Mouse (Mus musculus): ENCODE measurements around the gene Ly6g6c. TPM values are rescaled to one million over a fixed set of nuclear protein-coding genes. Genes with fewer than 3 reads are reported as not detected.
A peak's percentile ranks its signal among the peaks of the same experiment; 100 is the strongest.

The Ly6g6c gene
- polyA plus RNA-seq, 1 experiment from 2014 or later = 0.39 TPM

DNA sequence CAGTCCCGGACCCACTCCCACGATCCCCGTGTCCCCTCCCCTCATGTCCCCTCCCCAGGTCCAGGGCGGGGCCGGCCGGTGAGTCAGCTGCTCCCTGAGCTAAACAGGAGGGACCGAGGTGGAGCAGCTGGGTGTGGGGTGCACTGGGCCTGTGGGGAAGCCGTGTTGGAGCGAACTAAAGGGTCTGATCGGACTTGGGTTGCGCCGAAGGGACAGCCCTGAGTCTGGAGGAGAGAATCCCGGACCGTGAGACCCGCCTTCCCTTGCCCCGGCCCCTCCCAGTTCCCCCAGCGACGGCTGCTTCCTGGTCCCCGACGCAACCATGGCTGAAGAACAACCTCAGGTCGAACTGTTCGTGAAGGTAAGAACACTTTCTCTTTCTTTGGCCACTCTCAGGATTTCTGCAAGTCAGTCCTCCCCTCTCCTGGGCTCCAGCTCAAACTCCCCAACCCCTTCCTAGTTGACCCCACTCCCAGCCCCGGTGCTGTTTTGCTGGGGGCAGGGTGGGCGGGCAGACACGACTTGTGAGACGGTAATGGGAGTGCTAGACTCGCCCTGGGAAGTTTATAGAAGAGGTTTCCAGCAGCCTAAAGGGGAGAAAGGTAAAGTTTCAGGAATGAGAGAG is 14.9 kb upstream of the Ly6g6c start:
- Histone ChIP-seq H3K4me2 (peak overlapping the region; percentile 94), H3K27me3 (no peaks in the 10 kb centered on the region), H3K27ac (peak overlapping the region; percentile 99), H3K9me3 (no peaks in the 10 kb centered on the region), H3K4me3 (peak overlapping the region; percentile 71), H3K36me3 (peaks cover 28% of the 10 kb centered on the region), H3K4me1 (peaks cover 53% of the 10 kb centered on the region), H3K9ac (peak overlapping the region; percentile 95)
- WGBS = under 1% methylated on average over 26 of the region's 27 CpGs
- ATAC-seq (ENCODE audit: borderline replicate concordance, extremely low read depth, low FRiP score, low TSS enrichment) = peak; percentile 16; the same call in 1 of the 2 replicates

- Histone ChIP-seq H3K4me2 (peak overlapping the region; percentile 94), H3K27me3 (no peaks in the 10 kb centered on the region), H3K4me3 (peak overlapping the region; percentile 71), H3K9ac (peak overlapping the region; percentile 78), H3K36me3 (peaks cover 40% of the 10 kb centered on the region), H3K9me3 (no peaks in the 10 kb centered on the region), H3K27ac (peak overlapping the region; percentile 99), H3K4me1 (peaks cover 45% of the 10 kb centered on the region)
- ATAC-seq (ENCODE audit: borderline replicate concordance, extremely low read depth, low FRiP score, low TSS enrichment) = peak; percentile 69
- WGBS = 2% methylated on average over 21 of the region's 21 CpGs
These were observed 13.8 kb upstream of the Ly6g6c start for GRCm38 (mm10) chr17:35051156-35052086.

- peak overlapping the region; percentile 99 for H3K27ac ChIP-seq
- no peak for ATAC-seq (ENCODE audit: borderline replicate concordance, extremely low read depth, low FRiP score, low TSS enrichment)
- no peaks in the 10 kb centered on the region for H3K27me3 ChIP-seq
- H3K36me3 ChIP-seq = peaks cover 47% of the 10 kb centered on the region
- no peaks in the 10 kb centered on the region for H3K9me3 ChIP-seq
- H3K4me3 ChIP-seq = peak overlapping the region; percentile 71
- H3K4me1 ChIP-seq = peaks cover 40% of the 10 kb centered on the region
- WGBS = 66% methylated on average over 12 of the region's 12 CpGs
- H3K4me2 ChIP-seq = peak overlapping the region; percentile 94
- peak overlapping the region; percentile 78 for H3K9ac ChIP-seq
These were observed 12.9 kb upstream of the Ly6g6c start for GRCm38 (mm10) chr17:35052271-35052798.

DNA sequence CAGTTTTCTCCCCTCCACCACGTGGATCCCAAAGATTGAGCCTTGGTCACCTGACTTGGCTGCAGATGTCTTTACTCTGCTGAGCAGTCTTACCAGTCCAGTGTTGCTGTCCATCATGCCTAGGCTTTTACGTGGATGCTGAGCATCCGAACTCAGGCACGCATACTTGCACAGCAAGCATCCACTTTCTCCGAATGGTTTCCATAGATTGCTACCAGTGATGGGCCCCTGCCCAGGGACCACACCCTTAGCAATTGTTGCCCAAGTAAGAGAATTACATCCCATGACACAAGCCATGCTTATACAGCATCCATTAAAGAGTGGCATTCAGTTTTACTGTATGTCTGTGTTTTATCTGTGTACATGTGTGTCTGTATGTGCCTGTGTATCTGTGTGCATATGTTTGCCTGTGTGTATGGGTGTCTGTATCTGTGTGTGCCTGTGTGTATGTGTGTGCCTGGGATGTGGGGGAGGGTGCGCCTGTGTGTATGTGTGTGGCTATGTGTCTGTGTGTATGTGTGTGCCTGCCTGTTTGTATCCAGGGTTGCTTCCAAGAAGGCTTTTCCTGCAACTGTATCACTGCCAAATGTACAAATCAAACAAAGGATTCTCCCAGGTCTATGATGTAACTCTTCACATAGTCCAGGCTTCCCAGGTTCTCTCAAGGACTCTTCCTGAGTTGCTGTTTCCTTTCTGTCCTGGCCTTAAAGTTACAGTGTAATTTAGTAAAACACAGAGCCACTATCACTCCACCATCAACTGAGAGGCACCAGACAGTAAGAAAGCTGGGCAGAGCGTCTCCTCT is 9.3 kb upstream of the Ly6g6c start:
- Histone ChIP-seq H3K4me1 (peaks cover 32% of the 10 kb centered on the region), H3K36me3 (peaks cover 62% of the 10 kb centered on the region), H3K4me2 (no peak overlapping the region), H3K4me3 (no peak overlapping the region), H3K27ac (no peak overlapping the region), H3K27me3 (no peaks in the 10 kb centered on the region), H3K9ac (no peak overlapping the region), H3K9me3 (no peaks in the 10 kb centered on the region)
- ATAC-seq (ENCODE audit: borderline replicate concordance, extremely low read depth, low FRiP score, low TSS enrichment) = no peak
- WGBS = 86% methylated on average over 7 of the region's 7 CpGs

GRCm38 (mm10) chr17:35057090-35057489 is 8.1 kb upstream of the Ly6g6c start:
- peaks cover 30% of the 10 kb centered on the region for H3K4me1 ChIP-seq
- 69% methylated on average over 3 of the region's 3 CpGs for WGBS
- ATAC-seq (ENCODE audit: borderline replicate concordance, extremely low read depth, low FRiP score, low TSS enrichment) = no peak
- peaks cover 72% of the 10 kb centered on the region for H3K36me3 ChIP-seq
- H3K4me2 ChIP-seq = no peak overlapping the region
- no peaks in the 10 kb centered on the region for H3K9me3 ChIP-seq
- H3K27ac ChIP-seq = no peak overlapping the region
- H3K9ac ChIP-seq = no peak overlapping the region
- no peak overlapping the region for H3K4me3 ChIP-seq
- no peaks in the 10 kb centered on the region for H3K27me3 ChIP-seq

- no peak overlapping the region for H3K9ac ChIP-seq
- H3K4me3 ChIP-seq = peak overlapping the region; percentile 77
- H3K9me3 ChIP-seq = no peaks in the 10 kb centered on the region
- H3K36me3 ChIP-seq = peaks cover 67% of the 10 kb centered on the region
- no peak for ATAC-seq (ENCODE audit: borderline replicate concordance, extremely low read depth, low FRiP score, low TSS enrichment)
- H3K4me2 ChIP-seq = peak overlapping the region; percentile 81; the same call in 1 of the 2 replicates
- H3K4me1 ChIP-seq = peaks cover 20% of the 10 kb centered on the region
- H3K27me3 ChIP-seq = no peaks in the 10 kb centered on the region
- H3K27ac ChIP-seq = peak overlapping the region; percentile 93
- WGBS = 40% methylated on average over 9 of the region's 9 CpGs
These were observed 6.9 kb upstream of the Ly6g6c start for GRCm38 (mm10) chr17:35058316-35058715.

DNA sequence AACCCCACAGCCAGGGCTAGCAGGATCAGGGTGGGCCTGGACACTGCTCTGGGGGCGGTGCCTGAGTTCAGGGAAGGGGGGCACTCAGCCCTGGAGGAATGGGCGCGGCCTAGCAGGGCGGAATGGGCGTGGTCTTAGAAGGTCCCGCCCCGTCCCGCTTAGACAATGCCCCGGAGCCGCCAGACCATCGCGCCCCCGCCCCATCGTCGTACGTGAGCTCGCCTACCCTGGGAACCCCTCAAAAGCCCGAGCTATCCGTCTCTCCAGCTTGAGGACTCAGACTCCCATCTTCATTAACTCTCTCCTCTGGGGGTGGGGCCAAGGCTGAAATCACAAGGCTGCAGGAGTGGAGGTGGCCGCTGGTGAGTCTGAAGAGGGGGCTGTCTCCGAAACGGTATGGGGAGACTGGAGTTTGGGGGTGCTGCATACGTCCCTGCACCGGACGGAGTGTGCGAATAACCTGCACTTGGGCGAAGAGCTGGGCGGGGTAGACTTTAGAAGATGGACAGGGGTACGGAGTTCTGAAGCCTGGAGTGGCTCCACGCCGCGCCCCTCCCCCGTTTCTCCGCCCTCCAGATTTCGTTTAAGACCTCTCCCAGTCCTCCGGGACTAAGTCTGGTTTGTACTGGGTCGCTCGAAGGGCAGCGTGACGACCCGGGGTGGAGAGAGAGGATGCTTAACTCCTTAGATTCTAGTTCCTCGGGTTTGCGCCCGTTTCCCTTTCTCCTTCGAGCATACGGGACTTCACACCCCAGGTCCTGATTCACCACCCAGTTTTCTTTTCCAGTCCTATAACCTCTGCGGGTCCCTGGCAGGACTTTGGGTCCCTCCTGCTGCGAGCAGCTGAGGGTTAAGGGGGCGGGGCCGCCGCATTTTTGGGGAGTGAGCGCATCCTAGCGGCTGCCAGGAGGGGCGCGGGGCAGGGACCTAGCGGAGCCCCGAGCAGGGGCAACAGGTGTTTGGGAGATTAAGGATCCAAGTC is 6.0 kb upstream of the Ly6g6c start, which contains the start of gene Ddah2:
TSS of gene Ddah2 (plus strand) at position 125 of the 982 bp plus-strand sequence.
- peak; percentile 95 for ATAC-seq (ENCODE audit: borderline replicate concordance, extremely low read depth, low FRiP score, low TSS enrichment)
- Histone ChIP-seq H3K27me3 (no peaks in the 10 kb centered on the region), H3K4me1 (peaks cover 23% of the 10 kb centered on the region), H3K9me3 (no peaks in the 10 kb centered on the region), H3K27ac (peak within 1 kb of the TSS; percentile 93), H3K9ac (peak within 1 kb of the TSS; percentile 79), H3K4me2 (peak within 1 kb of the TSS; percentile 81), H3K4me3 (peak within 1 kb of the TSS; percentile 77), H3K36me3 (peaks cover 58% of the 10 kb centered on the region)
- under 1% methylated on average over 57 of the region's 57 CpGs for WGBS

- no peaks in the 10 kb centered on the region for H3K9me3 ChIP-seq
- H3K27me3 ChIP-seq = no peaks in the 10 kb centered on the region
- peak overlapping the region; percentile 77 for H3K4me3 ChIP-seq
- WGBS = 15% methylated on average over 14 of the region's 14 CpGs
- peak overlapping the region; percentile 79 for H3K9ac ChIP-seq
- peaks cover 52% of the 10 kb centered on the region for H3K36me3 ChIP-seq
- H3K4me2 ChIP-seq = peak overlapping the region; percentile 81
- ATAC-seq (ENCODE audit: borderline replicate concordance, extremely low read depth, low FRiP score, low TSS enrichment) = no peak
- no peak overlapping the region for H3K27ac ChIP-seq
- H3K4me1 ChIP-seq = peaks cover 30% of the 10 kb centered on the region
These were observed 5.1 kb upstream of the Ly6g6c start for GRCm38 (mm10) chr17:35060071-35060470.

DNA sequence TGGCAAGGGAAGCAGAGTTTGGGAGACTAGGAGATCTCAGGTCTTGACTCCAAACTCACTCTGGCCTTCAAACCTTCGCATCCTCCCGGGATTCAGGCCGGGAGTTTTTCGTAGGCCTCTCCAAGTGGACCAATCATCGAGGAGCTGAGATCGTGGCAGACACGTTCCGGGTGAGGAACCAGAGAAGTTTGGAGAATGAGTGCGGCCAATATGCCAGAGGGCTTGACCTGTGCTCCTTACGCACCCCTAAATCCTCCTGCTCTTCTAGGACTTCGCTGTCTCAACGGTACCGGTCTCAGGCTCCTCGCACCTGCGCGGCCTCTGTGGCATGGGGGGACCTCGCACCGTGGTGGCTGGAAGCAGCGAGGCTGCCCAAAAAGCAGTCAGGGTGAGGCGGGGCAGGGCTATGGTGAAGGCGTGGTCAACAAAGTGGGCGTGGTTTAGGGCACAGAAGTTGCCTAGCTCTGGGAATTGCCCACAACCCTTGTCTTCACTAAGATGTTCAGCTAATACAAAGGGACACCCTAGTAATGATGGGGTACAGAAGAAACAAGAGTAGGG is 4.4 kb upstream of the Ly6g6c start:
- Histone ChIP-seq H3K27ac (no peak overlapping the region), H3K4me2 (peak overlapping the region; percentile 81), H3K4me1 (peaks cover 37% of the 10 kb centered on the region), H3K36me3 (peaks cover 44% of the 10 kb centered on the region), H3K27me3 (no peaks in the 10 kb centered on the region), H3K9me3 (no peaks in the 10 kb centered on the region), H3K4me3 (peak overlapping the region; percentile 77), H3K9ac (no peak overlapping the region; the same call in 1 of the 2 replicates)
- ATAC-seq (ENCODE audit: borderline replicate concordance, extremely low read depth, low FRiP score, low TSS enrichment) = no peak
- WGBS = 57% methylated on average over 22 of the region's 22 CpGs

DNA sequence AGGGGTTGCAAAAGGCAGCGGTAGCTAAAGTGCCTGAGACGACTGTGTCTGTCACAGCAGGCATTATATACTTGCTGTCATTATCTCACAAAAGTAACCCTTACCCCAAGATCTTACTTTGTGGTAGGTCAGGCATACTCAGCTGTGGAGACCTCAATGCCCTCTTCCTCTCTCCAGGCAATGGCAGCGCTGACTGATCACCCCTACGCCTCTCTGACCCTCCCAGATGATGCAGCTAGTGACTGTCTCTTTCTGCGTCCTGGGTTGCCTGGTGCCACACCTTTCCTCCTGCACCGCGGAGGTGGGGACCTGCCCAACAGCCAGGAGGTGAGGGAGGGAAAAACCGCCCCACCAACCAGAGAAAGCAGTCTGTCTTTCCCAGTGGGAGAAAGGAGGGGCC is 3.9 kb upstream of the Ly6g6c start:
- peaks cover under 1% of the 10 kb centered on the region for H3K27me3 ChIP-seq
- no peak overlapping the region for H3K4me3 ChIP-seq
- WGBS = 81% methylated on average over 8 of the region's 8 CpGs
- H3K4me2 ChIP-seq = peak overlapping the region; percentile 81; the same call in 1 of the 2 replicates
- peaks cover 40% of the 10 kb centered on the region for H3K4me1 ChIP-seq
- H3K9ac ChIP-seq = no peak overlapping the region
- no peaks in the 10 kb centered on the region for H3K9me3 ChIP-seq
- peaks cover 40% of the 10 kb centered on the region for H3K36me3 ChIP-seq
- ATAC-seq (ENCODE audit: borderline replicate concordance, extremely low read depth, low FRiP score, low TSS enrichment) = no peak
- H3K27ac ChIP-seq = no peak overlapping the region

Data from lung, embryonic 15.5 days (tissue).